In genomic region chr14:47276036-47276603, GRCm38 (mm10) we compare ENCODE assay signal across 8 mouse cellular contexts. TPM values are rescaled to one million over a fixed set of nuclear protein-coding genes. Genes with fewer than 3 reads are reported as not detected.
DNase-seq lines count a peak whose midpoint lies in the region; ATAC-seq and TF ChIP-seq lines count a peak whose summit lies in the region.

No protein-coding gene starts in this region.

- intact Hi-C loops in left cerebral cortex, postnatal 14 days (cut with DNase I): loop anchor here (5.0 kb wide), 1 partner anchor 121 kb away; no protein-coding TSS in a partner anchor
- intact Hi-C loops in left cerebral cortex, postnatal 10 days (cut with DNase I): no loop called here

- H3K4me1 ChIP-seq in bone marrow, adult 2 months (ENCODE audit: control insufficient read depth, insufficient read depth, low read length): no peaks in the 10 kb centered on the region
- H3K4me1 ChIP-seq in forebrain, postnatal 0 days (ENCODE audit: insufficient read depth): 0 out of 2 replicates have a peak, but pooled peaks cover 3% of the 10 kb centered on the region
- H3K4me1 ChIP-seq in liver, embryonic 14.5 days (replicated peaks; ENCODE audit: control insufficient read depth in 2 of 2, insufficient read depth in 2 of 2, low read length in 1 of 2): peaks cover 4 to 12% of the 10 kb centered on the region in 2 experiments
- no peaks in the 10 kb centered on the region; the same call in 1 of the 2 replicates for H3K4me1 ChIP-seq in olfactory bulb, adult 2 months (ENCODE audit: control insufficient read depth, insufficient read depth, low read length)

- TF ChIP-seq CTCF in bone marrow, adult 2 months (IDR thresholded peaks at IDR 0.05; ENCODE audit: control insufficient read depth, insufficient read depth, low read length): no peak
- TF ChIP-seq CTCF in forebrain, postnatal 0 days (IDR thresholded peaks at IDR 0.05; ENCODE audit: low read depth): no peak
- no peak for TF ChIP-seq CTCF in liver, embryonic 14.5 days (IDR thresholded peaks at IDR 0.05; ENCODE audit: low read depth)
- TF ChIP-seq CTCF in olfactory bulb, adult 2 months (IDR thresholded peaks at IDR 0.05; ENCODE audit: insufficient read depth, low read depth, low read length): no peak

- no peaks in the 10 kb centered on the region for H3K27me3 ChIP-seq in forebrain, postnatal 0 days (ENCODE audit: insufficient read depth, low read length)
- H3K27me3 ChIP-seq in liver, embryonic 14.5 days (ENCODE audit: control insufficient read depth, insufficient read depth, low read length): no peaks in the 10 kb centered on the region

- no peaks in the 10 kb centered on the region for H3K36me3 ChIP-seq in forebrain, postnatal 0 days (ENCODE audit: insufficient read depth)
- peaks cover 31% of the 10 kb centered on the region for H3K36me3 ChIP-seq in liver, embryonic 14.5 days (replicated peaks; ENCODE audit: control insufficient read depth, insufficient read depth, low read depth)

- H3K9ac ChIP-seq in forebrain, postnatal 0 days: peak overlapping the region; percentile 85
- H3K9ac ChIP-seq in liver, embryonic 14.5 days (replicated peaks): peak overlapping the region; percentile 90

- peak; percentile 11 to 22 for DNase-seq in left cerebral cortex, postnatal 14 days (ENCODE audit: low spot score in 2 of 2)
- DNase-seq in left cerebral cortex, postnatal 10 days (ENCODE audit: extremely low spot score in 1 of 2, low spot score in 2 of 2): no peak
- peak; percentile 31 for DNase-seq in forebrain, postnatal 0 days
- no peak for DNase-seq in liver, embryonic 14.5 days (ENCODE audit: low read depth in 3 of 3, low spot score in 3 of 3)
- DNase-seq in adipocyte (ENCODE audit: low spot score): no peak
- no peak for DNase-seq in layer of hippocampus, adult 8-10 months (ENCODE audit: low spot score in 2 of 2)

- H3K4me2 ChIP-seq in forebrain, postnatal 0 days (ENCODE audit: low read depth): peak overlapping the region; percentile 71
- peak overlapping the region; percentile 87 for H3K4me2 ChIP-seq in liver, embryonic 14.5 days (ENCODE audit: low read depth)

- peak; percentile 8; the same call in 1 of the 2 replicates for ATAC-seq in forebrain, postnatal 0 days
- peak; percentile 14; the same call in 1 of the 2 replicates for ATAC-seq in liver, embryonic 14.5 days (ENCODE audit: insufficient read depth)

- peak overlapping the region; percentile 99 for H3K4me3 ChIP-seq in bone marrow, adult 2 months (replicated peaks; ENCODE audit: control insufficient read depth, low read depth, low read length)
- H3K4me3 ChIP-seq in forebrain, postnatal 0 days (ENCODE audit: low read depth, low read length): peak overlapping the region; percentile 95
- H3K4me3 ChIP-seq in liver, embryonic 14.5 days (ENCODE audit: insufficient read depth in 1 of 2, low read depth in 2 of 2, low read length in 2 of 2): peak overlapping the region; percentile 68 to 83
- H3K4me3 ChIP-seq in olfactory bulb, adult 2 months (ENCODE audit: insufficient read depth, low read depth, low read length): peak overlapping the region; percentile 67

- peak overlapping the region; percentile 99 for H3K27ac ChIP-seq in bone marrow, adult 2 months (ENCODE audit: control insufficient read depth, insufficient read depth, low read depth, low read length, poor library complexity)
- peak overlapping the region; percentile 87 for H3K27ac ChIP-seq in forebrain, postnatal 0 days (ENCODE audit: low read depth, low read length)
- H3K27ac ChIP-seq in liver, embryonic 14.5 days: peak overlapping the region; percentile 72
- H3K27ac ChIP-seq in olfactory bulb, adult 2 months (ENCODE audit: insufficient read depth, low read depth, low read length): no peak overlapping the region

- TF ChIP-seq POLR2A in bone marrow, adult 2 months (IDR thresholded peaks at IDR 0.05; ENCODE audit: borderline replicate concordance, control insufficient read depth, low read depth, low read length): no peak
- TF ChIP-seq POLR2A in olfactory bulb, adult 2 months (IDR thresholded peaks at IDR 0.05; ENCODE audit: insufficient read depth, low read depth, low read length): no peak

- H3K9me3 ChIP-seq in forebrain, postnatal 0 days (ENCODE audit: low read length): no peaks in the 10 kb centered on the region
- H3K9me3 ChIP-seq in liver, embryonic 14.5 days (ENCODE audit: control insufficient read depth, low read length): no peaks in the 10 kb centered on the region

- TF ChIP-seq EP300 in liver, embryonic 14.5 days (IDR thresholded peaks at IDR 0.05; ENCODE audit: low read depth): no peak; the same call in 1 of the 2 replicates

- under 1% methylated on average over 22 of the region's 22 CpGs for WGBS in bone marrow, adult 2 months
- 2% methylated on average over 22 of the region's 22 CpGs for WGBS in forebrain, postnatal 0 days
- under 1% methylated on average over 22 of the region's 22 CpGs for WGBS in liver, embryonic 14.5 days (ENCODE audit: insufficient replicate concordance)
- 3% methylated on average over 22 of the region's 22 CpGs for WGBS in olfactory bulb, adult 2 months

RNA-seq across cellular contexts. Expression of gene Wdhd1, which starts 0.5 kb away (rescaled TPM):
- 1 to 10 TPM; 4.9 to 7.4 TPM for total RNA-seq in left cerebral cortex, postnatal 14 days (2021)
- 1 to 10 TPM; 6.1 to 6.3 TPM for total RNA-seq in left cerebral cortex, postnatal 10 days (2021)
- 69.3 and 87.8 TPM in 2 replicates for polyA plus RNA-seq in bone marrow, adult 2 months (2011; ENCODE audit: insufficient read depth, insufficient read length, low replicate concordance, missing spikeins)
- 6.9 and 9.1 TPM in 2 replicates for total RNA-seq in forebrain, postnatal 0 days (2014; rRNA removed)
- polyA plus RNA-seq in forebrain, postnatal 0 days (2015; fragmentation: Nextera tagmentation; extraction: Ambion mirVana): 3.4 and 5.3 TPM in 2 replicates
- 20.5 and 34.9 TPM in 2 replicates for polyA plus RNA-seq in liver, embryonic 14.5 days (2012; rRNA removed)
- polyA plus RNA-seq in liver, embryonic 14.5 days (2014; fragmentation: Nextera tagmentation; extraction: Ambion mirVana): 33.8 and 40.9 TPM in 2 replicates
- not detected in 2 replicates for polyA plus RNA-seq in olfactory bulb, adult 2 months (2012; ENCODE audit: insufficient read depth, insufficient read length, low replicate concordance, missing spikeins)
- 10 to 100 TPM in 1 of 4 experiments, 1 to 10 TPM in 3; 6.5 to 10.5 (median 7.2) TPM for total RNA-seq in layer of hippocampus, adult 8-10 months (2022)

RNA-seq across cellular contexts. Expression of gene Socs4, which starts 0.6 kb away (rescaled TPM):
- 10 to 100 TPM; 10.1 to 10.5 TPM for total RNA-seq in left cerebral cortex, postnatal 14 days (2021)
- 1 to 10 TPM; 9.2 to 9.8 TPM for total RNA-seq in left cerebral cortex, postnatal 10 days (2021)
- polyA plus RNA-seq in bone marrow, adult 2 months (2011; ENCODE audit: insufficient read depth, insufficient read length, low replicate concordance, missing spikeins): 8.6 and 12.6 TPM in 2 replicates
- total RNA-seq in forebrain, postnatal 0 days (2014; rRNA removed): 5.8 and 8.2 TPM in 2 replicates
- 2.3 and 2.4 TPM in 2 replicates for polyA plus RNA-seq in forebrain, postnatal 0 days (2015; fragmentation: Nextera tagmentation; extraction: Ambion mirVana)
- 3.8 and 5.2 TPM in 2 replicates for polyA plus RNA-seq in liver, embryonic 14.5 days (2012; rRNA removed)
- 3.0 and 3.1 TPM in 2 replicates for polyA plus RNA-seq in liver, embryonic 14.5 days (2014; fragmentation: Nextera tagmentation; extraction: Ambion mirVana)
- polyA plus RNA-seq in olfactory bulb, adult 2 months (2012; ENCODE audit: insufficient read depth, insufficient read length, low replicate concordance, missing spikeins): not detected in 2 replicates
- 10 to 100 TPM; 11.0 to 12.3 (median 12.1) TPM for total RNA-seq in layer of hippocampus, adult 8-10 months (2022)

RNA-seq across cellular contexts. Expression of gene Mapk1ip1l, which starts 21.9 kb away (rescaled TPM):
- 10 to 100 TPM; 62.3 to 72.8 TPM for total RNA-seq in left cerebral cortex, postnatal 14 days (2021)
- total RNA-seq in left cerebral cortex, postnatal 10 days (2021): 10 to 100 TPM; 72.3 to 73.8 TPM
- polyA plus RNA-seq in bone marrow, adult 2 months (2011; ENCODE audit: insufficient read depth, insufficient read length, low replicate concordance, missing spikeins): 27.7 and 29.6 TPM in 2 replicates
- total RNA-seq in forebrain, postnatal 0 days (2014; rRNA removed): 41.2 and 60.4 TPM in 2 replicates
- polyA plus RNA-seq in forebrain, postnatal 0 days (2015; fragmentation: Nextera tagmentation; extraction: Ambion mirVana): 24.4 and 36.7 TPM in 2 replicates
- 19.1 TPM in 2 replicates for polyA plus RNA-seq in liver, embryonic 14.5 days (2012; rRNA removed)
- polyA plus RNA-seq in liver, embryonic 14.5 days (2014; fragmentation: Nextera tagmentation; extraction: Ambion mirVana): 26.3 and 30.7 TPM in 2 replicates
- not detected in 2 replicates for polyA plus RNA-seq in olfactory bulb, adult 2 months (2012; ENCODE audit: insufficient read depth, insufficient read length, low replicate concordance, missing spikeins)
- 10 to 100 TPM; 54.3 to 66.2 (median 61.8) TPM for total RNA-seq in layer of hippocampus, adult 8-10 months (2022)

Comparison
In these comparisons a context has a peak if more than half of its experiments do, and no peak if none do; other contexts are left out.
1. DNase-seq: peak in left cerebral cortex, postnatal 14 days (2 of 2) and forebrain, postnatal 0 days (single experiment); none in left cerebral cortex, postnatal 10 days (0 of 2), liver, embryonic 14.5 days (0 of 3), adipocyte (single experiment) and layer of hippocampus, adult 8-10 months (0 of 2).
2. Peak in every context shown above with its lines, with median percentiles within 50 percentile points of each other: H3K4me3 ChIP-seq.